Mouse (Mus musculus) CH12.LX (cell line): ENCODE measurements at regions not wholly inside any gene's neighbourhood (a gene's known extent, or its start where the extent isn't known, plus 50 kb on each side); places are given as distances from the start of the nearest gene placed in this dataset.

ENCODE experiments used
- DNase-seq: peaks from one replicate; pipeline ENCODE4 v3.0.0-alpha.2; 2013; ENCODE audit errors: extremely low read depth
- H3K27ac ChIP-seq: 2 replicates; pipeline ENCODE4 v1.5.1; 2012; ENCODE audit warnings: low read depth, mild to moderate bottlenecking, control low read depth, moderate library complexity; ENCODE audit not compliant: insufficient read depth
- H3K27me3 ChIP-seq: replicated peaks from 2 replicates; pipeline ENCODE3; 2012; ENCODE audit warnings: inconsistent platforms
- H3K36me3 ChIP-seq, 2 experiments: replicated peaks in 1 of 2; 2 replicates each; pipeline versions ENCODE3 to v1.6.1; 2012; ENCODE audit warnings: inconsistent platforms in 1 of 2, low read length in 1 of 2, mild to moderate bottlenecking in 1 of 2, mixed read lengths in 1 of 2, moderate library complexity in 1 of 2; ENCODE audit not compliant: control insufficient read depth in 1 of 2, insufficient read depth in 1 of 2
- H3K4me1 ChIP-seq, 2 experiments: 2 replicates each; pipeline ENCODE4 v1.6.1; 2012; ENCODE audit warnings: inconsistent platforms in 1 of 2, moderate library complexity in 1 of 2; ENCODE audit not compliant: insufficient read depth in 2 of 2, control insufficient read depth in 1 of 2
- H3K4me2 ChIP-seq: 2 replicates; pipeline ENCODE4 v1.6.1; 2012; ENCODE audit warnings: low read depth, mild to moderate bottlenecking, control low read depth; ENCODE audit not compliant: poor library complexity, insufficient read depth, severe bottlenecking
- H3K4me3 ChIP-seq, 3 experiments: fragments of 150-350 bp in 1 of 3; sonication (generic) in 1 of 3; replicated peaks in 1 of 3; 2 replicates each; pipeline versions ENCODE3 to v1.5.1; 2011 to 2012; ENCODE audit warnings: low read depth in 2 of 3, low read length in 2 of 3, mild to moderate bottlenecking in 2 of 3, moderate library complexity in 2 of 3, control low read depth in 1 of 3, improper control_type of control experiment in 1 of 3, inconsistent platforms in 1 of 3, mixed read lengths in 1 of 3; ENCODE audit not compliant: poor library complexity in 1 of 3
- H3K79me2 ChIP-seq: replicated peaks from 2 replicates; pipeline ENCODE4 v1.6.1; 2012; ENCODE audit warnings: mild to moderate bottlenecking, moderate library complexity; ENCODE audit not compliant: control insufficient read depth, poor library complexity, insufficient read depth, severe bottlenecking; ENCODE audit errors: extremely low read depth
- H3K9ac ChIP-seq: 2 replicates; pipeline ENCODE4 v1.6.1; 2012; ENCODE audit warnings: low read depth, mild to moderate bottlenecking, control low read depth, moderate library complexity; ENCODE audit not compliant: insufficient read depth
- H3K9me3 ChIP-seq: replicated peaks from 2 replicates; pipeline ENCODE3; 2012; ENCODE audit warnings: low read length, inconsistent platforms, mixed read lengths
- CHD2 ChIP-seq: IDR thresholded peaks from 2 replicates; pipeline ENCODE4 v1.6.1; 2011; ENCODE audit warnings: low read length, improper control_type of control experiment
- CTCF ChIP-seq, 2 experiments: IDR thresholded peaks in 1 of 2; conservative IDR thresholded peaks in 1 of 2; 2 replicates each; pipeline ENCODE4 v1.5.1; 2011 to 2012; ENCODE audit warnings: low read depth in 2 of 2, low read length in 2 of 2, improper control_type of control experiment in 1 of 2, inconsistent platforms in 1 of 2, mild to moderate bottlenecking in 1 of 2, moderate library complexity in 1 of 2
- ETS1 ChIP-seq: conservative IDR thresholded peaks from 2 replicates; pipeline ENCODE4 v1.6.1; 2012; ENCODE audit warnings: low read depth, mild to moderate bottlenecking, inconsistent platforms, low read length, improper control_type of control experiment, moderate library complexity
- IRF4 ChIP-seq: IDR thresholded peaks from 2 replicates; pipeline ENCODE4 v1.6.1; 2014; ENCODE audit warnings: low read depth, mild to moderate bottlenecking, inconsistent platforms, low read length, improper control_type of control experiment
- JUN ChIP-seq: IDR thresholded peaks from 2 replicates; pipeline ENCODE4 v1.6.1; 2011; ENCODE audit warnings: low read depth, mild to moderate bottlenecking, low read length, improper control_type of control experiment, moderate library complexity; ENCODE audit not compliant: insufficient read depth
- JUND ChIP-seq: conservative IDR thresholded peaks from 2 replicates; pipeline ENCODE4 v1.6.1; 2011; ENCODE audit warnings: low read depth, low read length, improper control_type of control experiment
- KAT2A ChIP-seq: IDR thresholded peaks from 2 replicates; pipeline ENCODE4 v1.6.1; 2012; ENCODE audit warnings: low read length, improper control_type of control experiment, inconsistent platforms; ENCODE audit not compliant: insufficient replicate concordance
- MAFK ChIP-seq: IDR thresholded peaks from 2 replicates; pipeline ENCODE4 v1.6.1; 2011; ENCODE audit warnings: low read length, improper control_type of control experiment; ENCODE audit not compliant: insufficient replicate concordance
- MAX ChIP-seq: IDR thresholded peaks from 2 replicates; pipeline ENCODE4 v1.6.1; 2011; ENCODE audit warnings: low read length, improper control_type of control experiment
- MAZ ChIP-seq: IDR thresholded peaks from 2 replicates; pipeline ENCODE4 v1.6.1; 2012; ENCODE audit warnings: low read depth, mild to moderate bottlenecking, inconsistent platforms, low read length, improper control_type of control experiment, moderate library complexity
- MEF2A ChIP-seq: IDR thresholded peaks from 2 replicates; pipeline ENCODE4 v1.6.1; 2014; ENCODE audit warnings: low read depth, mild to moderate bottlenecking, inconsistent platforms, low read length, improper control_type of control experiment, borderline replicate concordance
- MXI1 ChIP-seq: IDR thresholded peaks from 2 replicates; pipeline ENCODE4 v1.6.1; 2011; ENCODE audit warnings: mild to moderate bottlenecking, low read depth, low read length, improper control_type of control experiment
- MYC ChIP-seq: IDR thresholded peaks from 2 replicates; pipeline ENCODE4 v1.6.1; 2011; ENCODE audit warnings: low read depth, mild to moderate bottlenecking, improper control_type of control experiment, low read length
- NELFE ChIP-seq: IDR thresholded peaks from 2 replicates; pipeline ENCODE4 v1.6.1; 2011; ENCODE audit warnings: low read depth, low read length, improper control_type of control experiment
- NRF1 ChIP-seq: IDR thresholded peaks from 2 replicates; pipeline ENCODE4 v1.6.1; 2014; ENCODE audit warnings: low read depth, mild to moderate bottlenecking, inconsistent platforms, low read length, improper control_type of control experiment, moderate library complexity
- POLR2A ChIP-seq: IDR thresholded peaks from 2 replicates; pipeline ENCODE4 v1.6.1; 2011; ENCODE audit warnings: low read depth, mild to moderate bottlenecking, improper control_type of control experiment, low read length
- POLR2AphosphoS2 ChIP-seq: IDR thresholded peaks from 2 replicates; pipeline ENCODE4 v1.6.1; 2011; ENCODE audit warnings: low read depth, low read length, improper control_type of control experiment
- SMC3 ChIP-seq: IDR thresholded peaks from 2 replicates; pipeline ENCODE4 v1.6.1; 2011; ENCODE audit warnings: low read depth, low read length, improper control_type of control experiment
- TCF12 ChIP-seq: IDR thresholded peaks from 2 replicates; pipeline ENCODE4 v1.6.1; 2014; ENCODE audit warnings: low read depth, mild to moderate bottlenecking, inconsistent platforms, low read length, improper control_type of control experiment
- UBTF ChIP-seq: IDR thresholded peaks from 2 replicates; pipeline ENCODE4 v1.6.1; 2012; ENCODE audit warnings: low read depth, mild to moderate bottlenecking, inconsistent platforms, low read length, improper control_type of control experiment, moderate library complexity
- ZC3H11A ChIP-seq: IDR thresholded peaks from 2 replicates; pipeline ENCODE4 v1.6.1; 2012; ENCODE audit warnings: low read depth, mild to moderate bottlenecking, inconsistent platforms, low read length, improper control_type of control experiment
- ZKSCAN1 ChIP-seq: IDR thresholded peaks from 2 replicates; pipeline ENCODE4 v1.6.1; 2012; ENCODE audit warnings: low read depth, inconsistent platforms, low read length, improper control_type of control experiment, borderline replicate concordance
- ZMIZ1 ChIP-seq: IDR thresholded peaks from 2 replicates; pipeline ENCODE4 v1.6.1; 2012; ENCODE audit warnings: low read depth, mild to moderate bottlenecking, inconsistent platforms, low read length, improper control_type of control experiment
- ZNF384 ChIP-seq: IDR thresholded peaks from 2 replicates; pipeline ENCODE4 v1.6.1; 2012; ENCODE audit warnings: low read depth, low read length, improper control_type of control experiment, inconsistent platforms
- dilution Hi-C: fragments of 300-500 bp; cut with MboI; formaldehyde crosslinking; loops from 2 replicates; pipeline ENCODE4 v1.14.3; 2020; ENCODE audit warnings: low sequenced_read_pairs; ENCODE audit not compliant: extremely low pct_unique_long_range_greater_than_20kb, extremely low pct_ligation_motif_present
- in situ Hi-C: fragments of 300-500 bp; cut with MboI; formaldehyde crosslinking; loops from 3 replicates; pipeline ENCODE4 v1.14.3; 2019; ENCODE audit warnings: low sequenced_read_pairs, low pct_ligation_motif_present, low pct_unique_long_range_greater_than_20kb, mixed read lengths

DNA sequence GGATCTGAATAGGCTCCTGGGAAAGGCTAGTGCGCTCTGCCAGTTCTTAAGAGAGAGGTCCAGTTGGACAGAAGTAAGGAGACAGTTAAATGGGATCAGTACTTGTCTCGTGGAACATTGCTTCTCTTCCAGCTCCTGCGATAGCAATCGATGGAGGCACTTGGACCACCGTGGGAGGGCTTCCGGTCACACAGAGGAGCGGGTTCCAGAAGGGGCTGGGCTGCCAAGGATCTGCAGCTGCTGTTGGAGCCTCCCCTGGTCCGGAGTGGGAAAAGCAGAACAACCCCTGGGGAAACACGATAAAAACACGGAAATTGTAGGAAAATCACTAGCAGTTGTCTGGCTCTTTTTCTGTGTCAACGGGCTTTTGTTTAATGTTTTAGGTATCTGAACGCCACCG, 252.3 kb upstream of the Gm5148 start:
- peaks cover 0 to 12% of the 10 kb centered on the region in 2 experiments; a peak in 1 of 4 replicates for H3K4me1 ChIP-seq
- no peak overlapping the region for H3K4me2 ChIP-seq
- H3K36me3 ChIP-seq = no peaks in the 10 kb centered on the region
- no peak overlapping the region for H3K27ac ChIP-seq
- H3K9me3 ChIP-seq = no peaks in the 10 kb centered on the region
- no peak for DNase-seq
- H3K79me2 ChIP-seq = no peaks in the 10 kb centered on the region
- no peak overlapping the region for H3K9ac ChIP-seq
- H3K27me3 ChIP-seq = no peaks in the 10 kb centered on the region
- TF ChIP-seq ZNF384 (no peak), MAFK (no peak), NRF1 (no peak), MAZ (no peak), CHD2 (no peak), ZKSCAN1 (no peak), MAX (no peak), MEF2A (no peak), JUN (no peak), ETS1 (no peak), ZMIZ1 (no peak), POLR2A (no peak), UBTF (no peak), NELFE (no peak), MYC (no peak), IRF4 (no peak), MXI1 (no peak), KAT2A (no peak), CTCF (conservative IDR thresholded peaks at IDR 0.05 in 1 of 2, IDR thresholded peaks at IDR 0.05 in 1 of 2; ENCODE audit: low read depth in 2 of 2, low read length in 2 of 2) (no peak)
- dilution Hi-C loops = no loop called here
- no peak overlapping the region for H3K4me3 ChIP-seq
- in situ Hi-C loops = no loop called here

DNA sequence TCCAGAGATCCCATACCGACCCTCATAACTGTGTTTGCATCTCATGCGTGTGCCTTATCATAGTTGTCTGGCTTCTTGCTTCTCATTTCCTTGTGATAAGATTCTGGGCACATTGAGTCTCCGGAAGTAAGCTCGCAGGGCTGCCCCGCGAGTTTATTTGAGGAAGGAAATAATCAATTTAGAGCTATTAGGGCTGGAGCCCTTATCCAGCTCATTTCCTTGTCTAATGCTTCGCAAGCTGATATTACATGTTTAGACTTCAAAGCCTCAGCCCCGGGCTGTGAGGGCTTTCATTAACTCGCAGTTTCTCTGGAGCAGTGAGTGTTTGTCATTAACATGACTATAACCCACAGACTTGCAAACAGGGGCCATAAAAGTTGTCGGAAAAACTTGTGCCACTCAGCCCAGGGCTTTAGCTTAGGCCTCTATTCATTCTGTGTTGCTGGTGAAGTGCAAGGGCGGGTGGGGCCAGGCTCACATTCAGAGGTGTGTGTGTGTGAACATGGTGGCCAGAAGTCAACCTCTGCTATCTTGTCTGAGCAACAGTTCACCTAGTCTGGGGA, 251.0 kb upstream of the Gm5148 start:
- H3K4me2 ChIP-seq = no peak overlapping the region
- no peak overlapping the region for H3K9ac ChIP-seq
- no peak overlapping the region for H3K4me3 ChIP-seq
- no peak for DNase-seq
- no peaks in the 10 kb centered on the region for H3K79me2 ChIP-seq
- in situ Hi-C loops = no loop called here
- dilution Hi-C loops = no loop called here
- H3K27ac ChIP-seq = no peak overlapping the region
- no peaks in the 10 kb centered on the region for H3K27me3 ChIP-seq
- TF ChIP-seq KAT2A = no peak
- TF ChIP-seq ETS1 = no peak
- TF ChIP-seq UBTF = no peak
- no peak for TF ChIP-seq JUN
- no peak for TF ChIP-seq JUND
- no peak for TF ChIP-seq MAX
- no peak for TF ChIP-seq ZKSCAN1
- no peak for TF ChIP-seq MAFK
- no peak for TF ChIP-seq TCF12
- no peak for TF ChIP-seq POLR2AphosphoS2
- no peak for TF ChIP-seq NELFE
- no peak for TF ChIP-seq ZMIZ1
- TF ChIP-seq SMC3 = no peak
- no peak for TF ChIP-seq ZC3H11A
- no peak for TF ChIP-seq NRF1
- H3K36me3 ChIP-seq = no peaks in the 10 kb centered on the region
- no peaks in the 10 kb centered on the region for H3K9me3 ChIP-seq
- H3K4me1 ChIP-seq = peaks cover 0 to 6% of the 10 kb centered on the region in 2 experiments; a peak in 1 of 4 replicates
